Mouse (Mus musculus): ENCODE measurements around the gene Hunk. TPM values are rescaled to one million over a fixed set of nuclear protein-coding genes. Genes with fewer than 3 reads are reported as not detected.

The Hunk gene
- total RNA-seq, 2 experiments from 2014 or later, result 3.1 to 3.7 TPM

- no peak for DNase-seq
- intact Hi-C loops (cut with DNase I; ENCODE audit: low total_unique reads), result no loop called here
Measured at GRCm38 (mm10) chr16:90424391-90424790, 38.6 kb downstream of the Hunk start.

- DNase-seq, result no peak
- intact Hi-C loops (cut with DNase I; ENCODE audit: low total_unique reads), result no loop called here
Measured at GRCm38 (mm10) chr16:90426234-90426633, 40.4 kb downstream of the Hunk start.

DNA sequence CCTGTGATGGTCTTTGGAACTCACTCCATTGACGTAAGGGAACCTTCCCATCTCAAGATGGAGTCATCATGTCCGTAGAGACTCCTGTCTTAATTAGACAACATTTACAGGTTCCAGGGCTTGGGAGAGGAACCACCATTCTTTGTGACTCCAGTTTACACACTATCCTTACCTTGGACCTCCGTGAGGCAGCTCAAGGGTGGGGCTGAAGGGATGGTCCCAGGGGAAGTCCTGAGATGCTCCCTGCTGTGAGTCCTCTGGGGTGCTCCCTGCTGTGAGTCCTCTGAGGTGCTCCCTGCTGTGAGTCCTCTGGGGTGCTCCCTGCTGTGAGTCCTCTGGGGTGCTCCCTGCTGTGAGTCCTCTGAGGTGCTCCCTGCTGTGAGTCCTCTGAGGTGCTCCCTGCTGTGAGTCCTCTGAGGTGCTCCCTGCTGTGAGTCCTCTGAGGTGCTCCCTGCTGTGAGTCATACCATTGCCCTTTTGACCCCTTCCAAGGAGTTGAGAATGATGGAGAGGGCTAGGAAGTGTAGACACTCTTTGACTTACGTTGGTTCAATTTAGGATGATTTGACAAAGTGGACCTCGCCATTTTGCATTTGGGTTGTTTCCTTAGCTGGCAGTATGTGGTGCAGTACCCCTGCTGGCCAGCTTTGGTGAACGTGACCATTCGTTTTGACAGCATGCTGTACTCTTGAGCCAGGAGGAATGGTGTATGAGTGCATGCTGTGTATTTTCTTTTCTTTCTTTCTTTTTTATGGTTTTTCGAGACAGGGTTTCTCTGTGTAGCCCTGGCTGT lies 42.2 kb downstream of the Hunk start:
- no peak for DNase-seq
- intact Hi-C loops (cut with DNase I; ENCODE audit: low total_unique reads), result no loop called here

DNA sequence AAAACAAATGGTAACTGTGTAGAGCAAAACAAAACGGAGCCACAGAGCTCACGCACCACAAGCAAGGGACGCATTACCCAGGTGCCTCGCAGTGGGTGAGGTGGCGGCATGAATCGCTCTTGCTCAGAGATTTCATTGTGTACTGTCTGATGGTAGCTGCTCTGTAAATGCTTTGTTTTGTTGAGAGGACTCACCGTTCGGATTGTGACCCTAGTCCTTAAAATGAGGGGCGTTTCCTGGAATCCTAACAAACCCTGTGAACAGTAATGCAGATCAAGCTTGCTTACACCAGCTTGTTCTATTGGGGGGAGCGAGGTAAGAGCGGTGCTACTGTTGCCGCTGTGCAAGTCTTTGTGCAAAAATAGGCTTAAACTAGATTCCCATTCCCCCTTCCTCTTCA lies 47.7 kb downstream of the Hunk start:
- no peak for DNase-seq
- intact Hi-C loops (cut with DNase I; ENCODE audit: low total_unique reads), result no loop called here

GRCm38 (mm10) chr16:90435231-90435630 lies 49.4 kb downstream of the Hunk start:
- DNase-seq, result no peak
- intact Hi-C loops (cut with DNase I; ENCODE audit: low total_unique reads), result no loop called here

DNA sequence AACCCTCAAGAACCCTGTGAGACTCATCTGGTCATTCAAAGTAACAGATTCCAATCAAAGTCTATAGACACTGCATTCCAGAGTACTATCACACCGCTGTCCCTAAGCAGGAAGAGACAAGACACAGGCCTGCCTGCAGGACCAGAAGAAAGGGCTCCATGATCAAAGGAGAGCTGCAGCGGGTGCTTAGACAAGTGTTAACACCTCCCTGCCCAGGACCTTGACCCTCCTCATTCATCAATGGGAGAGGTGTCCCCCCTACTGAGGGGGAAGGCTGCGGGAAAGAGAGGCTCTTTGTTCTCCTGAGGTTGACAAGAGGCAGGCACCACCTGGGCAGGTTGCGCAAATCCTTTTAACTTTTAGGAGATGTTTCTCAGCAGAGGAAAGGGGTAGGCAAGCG lies 51.5 kb downstream of the Hunk start:
- no peak for DNase-seq
- intact Hi-C loops (cut with DNase I; ENCODE audit: low total_unique reads), result no loop called here

DNA sequence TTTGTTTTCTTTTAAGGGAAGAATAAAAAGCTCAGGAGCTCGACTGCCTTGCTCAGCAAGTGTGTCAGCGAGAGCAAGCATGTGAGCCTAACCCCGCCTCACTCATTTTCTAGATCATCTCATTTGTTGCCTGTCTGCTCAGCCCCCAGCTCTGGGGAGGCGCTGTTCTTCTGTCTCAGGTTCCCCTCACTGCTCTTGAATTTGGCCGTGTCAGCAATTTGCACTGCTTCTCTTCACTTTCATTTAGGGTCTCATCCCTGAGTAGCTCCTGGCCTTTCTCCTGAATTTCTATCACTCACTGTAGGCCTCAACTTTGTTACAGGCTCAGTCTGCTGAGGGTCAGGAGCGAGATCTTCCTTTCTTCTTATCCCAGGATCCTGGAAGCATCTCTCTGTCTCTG lies 53.7 kb downstream of the Hunk start:
- intact Hi-C loops (cut with DNase I; ENCODE audit: low total_unique reads), result no loop called here
- no peak for DNase-seq

DNA sequence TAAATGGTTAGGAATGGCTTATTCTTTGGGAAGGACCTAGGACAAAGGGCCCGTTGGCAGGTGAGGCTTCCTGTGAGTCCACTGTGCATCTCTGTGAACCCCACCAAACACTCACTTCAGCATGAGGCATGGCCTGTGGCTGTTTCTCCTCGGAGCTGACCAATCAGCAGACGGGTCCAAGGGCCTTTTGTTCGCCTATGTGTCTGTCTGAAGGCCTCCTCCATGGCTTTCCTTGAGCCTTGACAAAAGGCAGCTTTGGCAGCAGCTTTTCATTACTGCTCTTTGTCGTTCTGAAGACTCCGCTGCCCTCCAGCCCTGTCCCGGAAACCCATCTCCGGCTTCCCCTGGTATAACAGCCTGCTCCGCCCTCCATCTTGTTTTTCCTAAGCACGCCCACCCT lies 54.8 kb downstream of the Hunk start:
- intact Hi-C loops (cut with DNase I; ENCODE audit: low total_unique reads), result no loop called here
- DNase-seq, result no peak

DNA sequence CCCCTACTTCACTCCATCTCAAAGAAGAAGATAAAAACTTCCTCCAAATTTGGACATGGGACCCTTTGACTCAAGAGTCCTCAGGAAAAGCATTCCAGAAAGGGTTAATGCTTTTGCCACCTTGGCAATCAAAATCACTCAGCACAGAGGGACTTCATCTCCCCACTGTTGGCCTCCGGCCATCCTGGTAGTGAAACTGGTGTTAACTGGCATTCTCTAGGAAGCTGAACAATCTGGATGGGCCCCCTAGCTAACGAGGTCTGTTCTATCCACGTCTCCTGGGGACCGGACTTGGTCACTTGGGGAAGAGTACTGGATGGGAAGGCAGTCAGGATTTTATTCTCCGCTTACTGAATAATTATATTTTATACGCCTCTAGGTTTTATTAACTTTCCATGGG lies 57.2 kb downstream of the Hunk start:
- DNase-seq, result no peak
- intact Hi-C loops (cut with DNase I; ENCODE audit: low total_unique reads), result no loop called here

- DNase-seq, result peak; percentile 60
- intact Hi-C loops (cut with DNase I; ENCODE audit: low total_unique reads), result no loop called here
Measured at GRCm38 (mm10) chr16:90453197-90453596, 67.4 kb downstream of the Hunk start.

- no peak for DNase-seq
- intact Hi-C loops (cut with DNase I; ENCODE audit: low total_unique reads), result no loop called here
Measured at GRCm38 (mm10) chr16:90456495-90457125, 70.8 kb downstream of the Hunk start.

GRCm38 (mm10) chr16:90458899-90459610 lies 73.2 kb downstream of the Hunk start:
- DNase-seq, result no peak
- intact Hi-C loops (cut with DNase I; ENCODE audit: low total_unique reads), result no loop called here

DNA sequence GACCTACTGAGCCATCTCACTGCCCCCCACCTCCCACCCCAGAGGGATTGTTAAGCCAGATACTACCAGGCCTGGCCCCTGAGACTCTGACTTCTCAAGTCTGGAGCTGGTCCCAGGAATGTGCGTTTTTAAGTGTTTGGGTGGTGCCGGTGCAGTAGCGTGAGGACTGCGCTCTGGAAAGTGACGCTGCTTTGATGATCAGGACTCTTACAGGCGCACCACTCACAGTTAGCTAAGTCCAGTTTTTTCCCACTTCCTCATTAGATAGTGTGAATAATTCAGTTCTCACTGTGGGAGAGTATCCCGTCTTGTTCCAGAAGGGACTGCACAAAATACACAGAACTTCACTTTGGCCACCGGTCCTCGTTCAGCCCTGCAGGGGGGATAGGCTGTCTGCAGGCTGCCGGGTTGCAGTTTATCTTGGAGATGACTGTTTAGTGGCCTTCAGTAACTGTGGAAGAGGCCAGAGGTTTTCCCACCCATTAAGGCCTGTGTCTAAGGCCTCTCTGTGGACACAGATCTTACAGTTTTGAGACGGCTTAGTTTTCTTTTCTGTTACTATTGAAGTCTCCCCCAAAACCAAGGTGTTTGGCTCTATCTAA lies 75.6 kb downstream of the Hunk start:
- intact Hi-C loops (cut with DNase I; ENCODE audit: low total_unique reads), result no loop called here
- DNase-seq, result no peak

DNA sequence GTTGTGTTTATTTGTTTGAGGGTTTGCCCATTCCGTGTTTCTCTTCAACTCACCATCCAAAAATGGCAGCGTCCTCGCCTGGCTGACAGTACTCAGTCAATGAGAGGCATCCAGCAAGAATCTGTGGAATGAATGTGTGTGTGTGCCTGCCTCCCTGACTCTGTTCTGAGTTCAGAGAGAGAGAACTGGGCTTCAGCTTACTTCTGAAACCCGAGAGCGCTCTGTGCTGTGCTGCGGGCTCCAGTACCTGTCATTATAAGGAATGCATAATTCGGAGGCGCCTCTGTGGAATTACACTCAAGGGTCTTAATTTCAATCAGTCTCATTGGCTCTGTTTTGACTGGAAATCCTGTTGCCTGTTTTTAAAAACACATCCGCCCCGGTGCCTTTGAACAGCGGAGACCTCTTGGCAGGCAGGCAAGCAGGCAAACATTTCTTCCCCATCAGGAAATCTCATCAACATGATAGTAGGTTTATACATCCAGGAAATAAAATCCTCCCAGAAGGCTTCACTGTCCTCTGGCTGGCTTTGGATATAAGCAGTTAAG lies 77.0 kb downstream of the Hunk start:
- DNase-seq, result peak; percentile 32
- intact Hi-C loops (cut with DNase I; ENCODE audit: low total_unique reads), result no loop called here

- intact Hi-C loops (cut with DNase I; ENCODE audit: low total_unique reads), result no loop called here
- DNase-seq, result no peak
Measured at GRCm38 (mm10) chr16:90465154-90465553, 79.3 kb downstream of the Hunk start.

- intact Hi-C loops (cut with DNase I; ENCODE audit: low total_unique reads), result no loop called here
- no peak for DNase-seq
Measured at GRCm38 (mm10) chr16:90468286-90468685, 82.5 kb downstream of the Hunk start.

DNA sequence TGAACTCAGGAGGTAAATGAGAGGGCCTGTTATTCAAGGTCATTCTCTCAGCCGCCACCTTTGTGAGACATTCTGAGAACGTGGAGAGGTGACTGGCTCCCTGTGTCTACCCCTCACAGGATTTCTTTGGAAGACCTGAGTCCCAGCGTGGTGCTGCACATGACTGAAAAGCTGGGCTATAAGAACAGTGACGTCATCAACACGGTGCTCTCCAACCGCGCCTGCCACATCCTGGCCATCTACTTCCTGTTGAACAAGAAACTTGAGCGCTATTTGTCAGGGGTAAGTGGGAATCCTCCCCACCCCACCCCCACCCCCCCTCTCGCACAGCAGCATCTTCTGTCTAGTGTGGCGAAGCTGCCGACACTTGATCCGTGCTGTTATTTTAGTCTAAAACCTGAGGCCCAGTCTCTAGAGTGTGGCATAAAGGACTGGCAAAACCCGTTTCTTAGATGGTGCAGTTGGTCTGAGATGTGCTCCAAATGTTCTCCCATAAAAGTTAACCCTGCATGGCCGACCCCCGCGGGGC lies 90.0 kb downstream of the Hunk start:
- no peak for DNase-seq
- intact Hi-C loops (cut with DNase I; ENCODE audit: low total_unique reads), result no loop called here

DNA sequence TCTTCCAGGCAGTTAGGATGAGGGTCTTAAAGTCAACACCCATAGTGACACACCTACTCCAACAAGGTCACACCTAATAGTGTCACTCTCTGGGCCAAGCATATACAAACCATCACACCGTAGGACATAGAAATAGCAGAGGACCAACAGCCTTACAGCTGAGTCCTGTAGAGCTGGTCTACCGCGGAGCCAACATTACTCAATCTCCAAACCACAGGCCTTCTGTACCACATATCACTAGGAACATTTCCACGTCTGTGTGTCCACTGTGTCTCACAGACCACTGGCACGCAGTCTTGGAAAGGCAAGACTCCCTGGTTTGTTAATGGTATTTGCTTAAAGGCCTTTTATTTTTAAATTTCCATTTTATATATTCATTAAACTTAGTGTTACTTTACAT lies 95.8 kb downstream of the Hunk start:
- no peak for DNase-seq
- intact Hi-C loops (cut with DNase I; ENCODE audit: low total_unique reads), result no loop called here

DNA sequence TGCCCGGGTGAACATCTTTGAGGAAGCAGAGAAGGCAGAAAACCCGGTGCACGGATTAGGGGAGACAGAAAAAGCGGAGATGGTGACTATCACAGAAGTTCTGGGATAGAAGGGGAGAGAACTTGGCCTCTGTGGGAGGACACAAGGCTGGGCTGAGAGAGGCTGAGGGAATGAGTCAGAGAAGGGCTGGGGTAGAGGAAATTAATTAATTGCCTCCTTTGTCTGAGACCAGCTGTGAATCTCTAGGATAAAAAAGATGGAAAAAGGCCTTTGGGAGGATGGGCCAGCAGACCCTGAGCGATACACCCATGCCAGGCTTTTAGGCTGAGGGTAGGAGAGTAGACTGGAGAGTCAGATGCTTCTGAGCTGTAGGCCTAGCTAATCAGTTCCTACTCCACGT lies 97.5 kb downstream of the Hunk start:
- intact Hi-C loops (cut with DNase I; ENCODE audit: low total_unique reads), result no loop called here
- peak; percentile 16 for DNase-seq

DNA sequence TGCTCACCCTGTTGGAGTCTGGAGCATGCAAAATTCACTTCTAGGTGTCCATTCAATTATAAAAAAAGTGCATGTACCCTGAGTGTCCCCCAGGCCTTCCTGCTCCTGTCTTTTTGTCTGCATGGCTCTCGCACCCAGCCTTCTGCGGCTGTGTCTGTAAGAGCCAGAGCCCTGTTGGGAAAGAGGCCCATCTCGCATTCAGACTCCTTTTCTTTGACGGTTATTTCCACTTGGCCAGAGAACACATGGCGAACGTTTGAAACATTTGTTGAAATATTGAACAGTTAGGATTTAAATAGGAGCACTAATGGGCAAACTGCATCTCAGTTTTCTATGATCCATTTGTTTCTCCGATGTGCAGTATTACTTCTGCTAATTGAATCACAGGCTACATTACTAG lies 99.3 kb downstream of the Hunk start:
- DNase-seq, result no peak
- intact Hi-C loops (cut with DNase I; ENCODE audit: low total_unique reads), result no loop called here

All from gastrocnemius, postnatal 14 days (tissue).